Mouse (Mus musculus): ENCODE results near the gene Ankfn1.

The Ankfn1 gene

DNA sequence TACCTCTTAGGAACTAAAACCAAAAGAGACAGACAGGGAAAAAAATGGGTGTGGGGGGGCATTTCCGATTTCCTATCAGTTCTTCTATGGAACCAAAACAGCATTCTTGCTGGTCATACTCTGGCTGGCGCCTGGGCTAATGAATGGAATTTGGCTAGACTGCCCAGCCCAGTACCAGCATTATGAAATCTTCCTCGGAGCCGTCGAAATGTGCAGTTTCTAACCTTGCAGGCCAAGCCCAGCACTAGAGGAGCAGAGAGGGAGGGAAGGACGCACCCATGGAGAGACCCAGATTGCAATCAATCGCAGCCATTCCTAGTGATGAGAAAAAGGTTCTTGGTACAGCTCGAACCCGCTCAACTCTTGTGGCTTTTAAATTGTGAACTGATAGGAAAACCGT, 315.2 kb downstream of the Ankfn1 start:
- no peak for DNase-seq (ENCODE audit: low spot score)

DNA sequence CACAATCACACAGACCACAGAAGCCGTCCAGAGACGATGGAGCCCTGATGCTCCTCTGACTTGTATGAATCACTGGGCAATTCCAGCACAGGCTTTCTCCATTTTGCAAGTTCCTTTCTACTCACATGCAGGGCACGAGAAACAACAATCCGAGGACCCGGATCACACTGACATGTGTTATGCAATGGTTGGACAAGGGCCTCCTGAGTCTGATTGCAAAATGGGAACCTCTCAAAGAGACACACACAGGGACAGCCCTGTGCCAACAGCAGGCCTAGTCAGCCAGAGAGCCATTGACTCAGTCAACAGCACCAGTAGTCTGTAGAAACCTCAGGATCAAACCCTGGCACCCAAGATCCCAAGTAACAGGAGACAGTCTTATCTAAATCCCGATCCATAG, 318.0 kb downstream of the Ankfn1 start:
- no peak for DNase-seq (ENCODE audit: low spot score)

DNA sequence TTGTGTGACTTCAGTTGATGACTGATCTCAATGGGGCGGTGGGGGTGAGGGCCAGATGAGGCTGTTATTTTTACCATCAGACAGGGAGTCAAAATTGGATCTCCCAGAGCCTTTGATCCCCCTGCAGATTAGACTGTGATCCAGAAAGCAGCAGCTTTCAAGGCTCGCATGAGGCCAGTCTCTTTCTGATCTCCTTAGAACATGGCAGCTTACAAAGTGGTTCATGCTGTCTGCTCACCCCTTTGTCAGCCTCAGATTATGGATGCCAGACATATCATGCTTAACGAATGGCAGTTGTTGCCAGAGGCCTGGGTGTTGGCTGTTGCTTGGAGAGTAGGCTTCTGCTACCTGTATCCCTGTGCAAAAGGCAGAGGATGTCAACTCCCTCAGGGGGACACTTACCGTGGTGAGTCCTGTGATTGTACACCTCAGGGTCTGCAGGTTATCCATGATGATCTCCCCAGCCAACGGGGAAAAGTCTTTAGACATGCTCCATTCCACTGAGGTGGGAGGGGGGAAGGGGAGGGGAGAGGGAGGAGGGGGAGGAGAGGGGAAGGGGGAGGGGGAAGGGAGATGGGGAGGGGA, 321.7 kb downstream of the Ankfn1 start:
- no peak for DNase-seq (ENCODE audit: low spot score)

DNA sequence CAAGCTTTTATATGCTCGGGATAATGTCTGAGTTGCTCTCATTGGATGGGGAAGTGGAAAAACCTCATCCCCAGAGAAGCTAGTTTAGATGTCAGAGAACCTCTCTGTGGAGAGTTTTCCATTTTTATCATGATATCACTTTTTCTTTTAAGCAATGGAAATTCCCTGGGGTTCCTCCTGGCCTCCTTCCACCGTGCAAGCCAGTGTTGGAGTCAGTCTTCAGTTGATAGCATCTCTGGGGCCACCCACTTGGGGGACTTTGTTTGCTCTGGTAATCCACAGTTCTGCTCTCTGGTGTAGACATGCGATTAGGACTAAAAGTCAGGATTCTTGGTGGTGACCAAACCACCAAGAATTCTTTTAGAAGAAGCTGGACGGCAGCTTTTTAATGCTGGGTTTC, 322.8 kb downstream of the Ankfn1 start:
- DNase-seq (ENCODE audit: low spot score), result no peak

DNA sequence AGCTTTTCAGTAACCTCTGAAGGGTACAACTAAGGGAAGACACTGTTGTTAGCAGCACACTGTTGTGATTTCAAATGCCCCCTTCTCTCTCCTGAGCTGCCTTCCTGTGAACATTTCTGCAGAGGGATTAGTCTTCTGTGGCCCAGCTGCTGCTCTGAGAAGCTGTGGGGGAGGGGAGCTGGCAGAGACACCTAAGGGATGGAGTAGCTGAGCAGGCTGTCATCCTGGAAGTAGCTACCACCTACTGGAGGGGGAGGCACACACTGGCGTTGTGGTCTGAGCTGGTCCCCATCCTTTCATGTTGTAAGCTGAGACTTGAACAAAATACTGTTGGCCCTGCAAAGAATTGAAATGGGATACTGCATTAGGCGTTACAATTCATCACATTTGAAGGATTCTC, 324.6 kb downstream of the Ankfn1 start:
- no peak for DNase-seq (ENCODE audit: low spot score)

DNA sequence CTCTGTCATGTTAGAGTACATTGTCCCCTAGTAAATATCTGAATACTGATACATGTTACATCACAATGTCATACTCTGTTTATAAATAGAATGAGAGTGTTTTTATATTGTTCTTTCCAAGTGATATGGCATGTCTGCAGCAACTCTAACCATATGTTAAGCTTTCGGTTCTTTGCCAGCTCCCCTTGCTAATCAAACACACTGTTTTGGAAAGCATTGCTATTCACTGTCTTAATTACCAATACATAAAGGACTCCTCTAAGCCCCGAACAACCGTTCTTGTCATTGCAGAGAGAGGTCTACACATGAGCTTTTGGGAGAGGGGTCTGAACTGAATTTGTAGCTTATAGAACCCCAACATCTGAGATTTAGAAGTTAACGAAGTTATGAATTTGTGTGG, 327.0 kb downstream of the Ankfn1 start:
- DNase-seq (ENCODE audit: low spot score), result no peak

DNA sequence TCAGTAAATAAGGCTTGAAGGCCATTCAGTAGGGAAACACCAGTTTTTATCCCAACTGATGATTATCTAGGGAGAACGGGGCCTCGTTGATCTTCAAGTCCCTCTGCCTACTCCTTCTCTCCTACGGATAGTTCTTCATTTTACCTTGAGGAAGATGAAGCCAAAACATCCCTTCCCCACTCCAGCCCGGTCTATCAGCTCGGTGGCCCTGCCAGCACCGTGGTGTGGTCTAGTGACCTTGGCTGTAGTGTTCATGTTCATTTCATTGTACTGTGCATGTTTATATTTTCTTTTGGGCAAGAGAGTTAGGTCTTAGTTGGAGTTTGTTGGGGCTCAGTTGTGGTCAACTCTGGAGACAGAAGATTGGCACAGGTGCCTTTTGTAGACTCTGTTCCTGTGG, 328.5 kb downstream of the Ankfn1 start:
- no peak for DNase-seq (ENCODE audit: low spot score)

DNA sequence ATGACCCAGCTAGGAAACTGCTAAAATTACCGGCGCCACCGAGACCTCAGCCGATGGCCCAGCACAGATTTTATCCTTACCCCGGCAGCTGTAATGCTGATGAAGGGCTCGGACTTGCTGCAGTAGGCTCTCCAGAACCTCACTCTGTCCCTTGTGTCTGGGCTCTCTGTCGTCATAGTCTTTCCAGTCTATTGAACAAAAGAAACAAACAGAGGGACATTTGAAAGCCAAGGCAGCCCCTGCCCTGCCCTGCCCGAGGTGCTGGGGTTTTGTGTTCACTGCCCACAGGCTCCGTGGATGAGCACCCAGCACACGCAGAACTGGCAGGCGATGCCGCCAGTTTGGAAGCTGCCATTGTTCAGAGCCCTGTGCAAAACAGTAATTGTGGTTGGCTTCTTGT, 330.0 kb downstream of the Ankfn1 start:
- DNase-seq (ENCODE audit: low spot score), result no peak

DNA sequence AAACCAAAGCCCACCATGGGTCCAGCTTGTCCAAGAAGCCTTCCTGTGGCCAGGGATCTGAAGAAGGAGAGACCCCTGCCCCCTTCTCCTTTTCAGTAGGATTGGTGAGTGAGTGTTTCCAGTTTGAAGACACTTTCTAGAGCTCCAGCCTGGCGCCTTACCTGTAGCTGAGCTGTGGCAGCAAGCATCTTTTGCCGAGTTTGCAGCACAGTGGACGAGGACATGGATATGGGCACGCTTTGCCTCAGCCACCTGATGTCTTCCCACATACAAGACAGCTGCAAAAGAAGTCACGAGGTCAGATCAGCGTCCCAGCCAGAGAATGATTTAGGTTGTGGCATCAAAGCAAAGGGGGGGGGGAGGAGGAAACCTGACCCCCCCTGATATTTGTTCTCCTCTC, 336.9 kb downstream of the Ankfn1 start:
- no peak for DNase-seq (ENCODE audit: low spot score)

DNA sequence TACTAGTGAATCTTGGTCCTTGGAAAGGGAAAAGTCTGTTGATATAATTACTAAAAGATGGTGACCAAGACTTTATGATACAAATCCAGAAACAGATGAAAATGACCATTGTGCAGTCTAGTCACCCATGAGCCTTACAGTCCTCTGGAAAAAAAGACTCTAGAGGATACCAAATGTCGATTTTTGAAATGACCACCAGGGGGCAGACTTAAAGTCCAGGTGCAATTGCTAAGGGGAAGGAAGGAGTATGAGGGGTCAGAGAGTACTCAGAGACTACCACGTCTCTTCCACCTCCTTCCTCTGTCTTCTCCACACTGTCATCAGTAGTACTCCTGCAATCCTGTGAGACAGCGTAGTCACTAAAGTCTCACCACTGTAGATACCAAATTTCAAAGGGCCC, 353.1 kb downstream of the Ankfn1 start:
- DNase-seq (ENCODE audit: low spot score), result peak; percentile 12

DNA sequence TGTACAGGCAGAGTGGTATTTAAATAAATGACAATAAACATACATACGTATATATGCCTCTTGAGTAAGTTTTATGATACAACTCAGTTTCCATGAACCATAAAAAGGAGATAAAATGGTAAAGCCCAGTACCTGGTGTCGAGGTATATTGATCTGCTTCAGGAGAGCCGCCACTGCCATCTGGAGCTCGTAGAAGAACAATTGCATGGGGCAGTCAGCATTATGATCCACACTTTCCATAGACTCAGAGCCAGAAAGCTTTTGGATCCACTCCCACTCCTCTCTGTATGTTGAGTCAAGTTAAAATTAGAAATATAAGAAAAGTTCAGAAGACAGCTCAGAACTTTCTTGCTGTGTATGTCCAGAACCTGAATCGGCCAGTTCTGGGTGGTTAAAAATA, 354.8 kb downstream of the Ankfn1 start:
- no peak for DNase-seq (ENCODE audit: low spot score)

DNA sequence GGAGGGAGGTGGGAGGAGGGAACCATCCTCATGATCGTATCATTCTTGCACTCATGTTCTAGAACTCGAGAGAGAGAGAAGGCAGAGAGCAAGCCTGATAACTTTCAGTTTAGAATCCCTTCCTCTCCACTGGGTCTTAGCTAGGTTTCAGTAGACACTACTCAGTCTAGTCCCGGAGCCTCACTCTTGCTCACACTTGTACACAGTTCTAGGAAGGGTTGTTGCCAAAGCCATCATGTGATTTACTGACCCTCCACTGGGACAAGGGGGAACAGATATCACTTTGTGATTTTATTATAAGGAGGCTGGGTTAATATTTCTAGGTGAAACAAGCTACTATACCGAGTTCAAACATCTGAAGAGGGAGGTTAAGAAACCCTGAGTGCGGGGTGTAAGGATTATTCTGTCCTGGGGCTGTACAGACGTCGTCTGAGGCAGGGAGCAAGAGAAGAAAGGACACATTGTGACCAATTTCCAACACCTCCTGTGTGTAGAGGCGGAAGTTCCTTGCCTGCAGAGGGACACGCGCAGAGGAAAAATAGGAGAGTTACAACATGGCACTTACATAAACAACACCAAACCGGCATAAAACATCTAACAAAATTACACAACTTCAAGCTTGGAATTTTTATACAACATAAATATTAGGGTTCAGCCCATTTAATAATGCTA, 356.6 kb downstream of the Ankfn1 start:
- DNase-seq (ENCODE audit: low spot score), result no peak

DNA sequence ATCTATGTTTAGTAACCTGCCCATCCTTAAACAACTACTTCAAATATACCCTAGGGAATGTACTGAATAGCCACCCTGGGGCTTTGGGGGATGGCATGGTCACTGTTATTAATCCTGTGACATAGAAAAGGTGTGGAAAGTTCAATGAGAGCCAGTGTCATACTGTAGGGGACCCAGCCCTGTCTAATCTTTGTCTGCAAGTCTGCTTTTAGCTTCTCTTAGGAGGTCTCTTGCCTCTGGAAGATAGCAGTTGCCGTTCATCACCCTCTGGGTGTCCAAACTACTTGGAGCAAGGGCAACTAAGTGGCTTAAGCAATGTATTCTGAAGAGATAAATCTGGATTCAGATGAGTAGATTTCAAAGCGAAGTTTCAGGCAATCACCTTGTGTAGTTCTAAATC, 357.6 kb downstream of the Ankfn1 start:
- no peak for DNase-seq (ENCODE audit: low spot score)

DNA sequence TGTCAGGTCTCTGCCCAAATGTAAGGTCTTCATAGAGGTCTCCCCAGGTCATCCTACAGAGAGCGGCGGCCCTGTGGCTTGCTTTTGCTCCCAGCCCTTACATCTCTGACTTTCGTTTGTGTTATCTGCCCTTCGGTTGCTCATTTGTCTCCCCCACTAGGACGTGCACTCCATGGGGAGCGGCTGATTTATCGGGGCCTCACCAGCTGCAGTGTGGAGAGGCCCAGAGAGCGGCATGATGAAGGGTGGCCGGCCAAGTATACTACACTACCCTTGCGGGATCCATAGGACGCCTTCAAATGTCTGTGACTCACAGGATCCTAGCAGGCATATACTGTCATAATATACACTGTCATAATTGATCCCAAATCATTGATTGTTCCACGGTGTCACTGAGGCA, 358.8 kb downstream of the Ankfn1 start:
- no peak for DNase-seq (ENCODE audit: low spot score)

DNA sequence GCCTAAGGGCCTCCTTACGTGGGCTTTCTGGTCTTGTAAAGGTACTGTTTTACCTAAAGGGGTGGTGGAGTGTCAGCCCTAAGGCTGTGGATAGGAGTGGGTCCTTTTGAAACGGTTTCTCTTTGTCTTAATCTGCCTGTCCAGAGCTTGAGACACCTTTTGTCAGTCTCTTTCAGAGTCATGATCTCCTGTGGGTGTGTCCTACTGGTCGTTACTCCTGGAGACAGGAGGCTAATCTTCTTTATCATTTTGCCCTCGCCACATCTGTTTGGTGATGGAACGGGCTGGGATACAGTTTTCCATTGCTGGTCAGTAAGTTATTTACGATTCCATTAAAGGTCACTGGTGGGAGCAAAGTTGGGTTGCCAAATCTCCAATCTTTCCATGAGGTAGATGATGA, 360.7 kb downstream of the Ankfn1 start:
- DNase-seq (ENCODE audit: low spot score), result no peak

DNA sequence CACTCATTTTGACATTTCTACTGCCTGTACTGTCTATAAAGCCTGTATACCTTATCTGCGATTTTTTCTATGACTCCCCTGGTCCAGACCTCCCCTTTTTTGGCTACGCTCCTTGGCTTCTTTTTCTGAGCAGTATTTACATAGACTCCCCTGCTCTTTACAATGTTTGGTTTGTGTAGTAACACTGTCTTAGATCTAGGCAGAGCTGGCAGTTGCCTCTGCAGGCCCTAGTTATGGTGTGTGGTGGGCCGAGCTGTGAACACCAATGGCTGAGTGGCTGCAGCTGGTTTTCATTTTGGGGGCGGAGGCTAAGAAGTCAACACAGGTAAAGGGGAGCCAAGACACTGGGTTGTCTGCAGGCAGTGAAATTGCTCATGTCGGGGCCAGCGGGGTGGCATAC, 368.7 kb downstream of the Ankfn1 start:
- no peak for DNase-seq (ENCODE audit: low spot score)

DNA sequence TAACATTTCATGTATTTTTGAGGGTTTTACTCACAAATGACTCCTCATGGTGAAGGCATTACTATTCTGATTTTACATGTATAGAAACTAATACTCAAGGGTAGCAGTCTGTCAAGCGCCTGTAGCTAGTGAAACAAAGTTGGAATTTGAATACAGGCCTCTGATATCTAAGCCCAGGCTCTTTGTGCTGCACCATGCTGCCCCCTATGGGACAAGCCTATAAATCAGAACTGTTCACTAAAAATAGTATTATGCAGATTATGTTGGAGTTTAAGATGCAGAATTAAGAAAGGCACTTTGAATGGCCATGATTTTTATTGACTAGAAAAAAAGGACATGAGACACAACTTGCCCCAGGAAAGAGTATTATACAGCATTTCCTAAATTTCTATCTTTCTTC, 373.0 kb downstream of the Ankfn1 start:
- DNase-seq (ENCODE audit: low spot score), result no peak

DNA sequence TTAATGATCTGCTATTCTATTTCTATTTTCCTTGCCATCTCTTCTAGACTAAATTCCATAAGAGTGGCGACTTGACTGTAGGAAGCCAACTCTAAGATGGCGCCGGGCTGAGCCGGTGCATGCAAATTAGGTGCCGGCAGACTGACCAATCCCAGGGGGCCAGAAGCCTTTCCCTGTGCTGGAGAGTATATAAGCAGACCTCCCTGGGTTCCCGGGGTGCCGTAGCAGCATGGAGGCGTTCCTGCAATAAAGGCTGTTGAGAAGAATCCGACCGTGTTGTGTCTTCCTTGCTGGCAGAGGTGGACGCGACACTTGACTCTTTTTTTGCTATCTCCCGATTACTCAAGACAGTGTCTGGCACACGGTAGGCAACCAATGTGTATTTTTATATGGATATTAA, 374.0 kb downstream of the Ankfn1 start:
- DNase-seq (ENCODE audit: low spot score), result no peak

DNA sequence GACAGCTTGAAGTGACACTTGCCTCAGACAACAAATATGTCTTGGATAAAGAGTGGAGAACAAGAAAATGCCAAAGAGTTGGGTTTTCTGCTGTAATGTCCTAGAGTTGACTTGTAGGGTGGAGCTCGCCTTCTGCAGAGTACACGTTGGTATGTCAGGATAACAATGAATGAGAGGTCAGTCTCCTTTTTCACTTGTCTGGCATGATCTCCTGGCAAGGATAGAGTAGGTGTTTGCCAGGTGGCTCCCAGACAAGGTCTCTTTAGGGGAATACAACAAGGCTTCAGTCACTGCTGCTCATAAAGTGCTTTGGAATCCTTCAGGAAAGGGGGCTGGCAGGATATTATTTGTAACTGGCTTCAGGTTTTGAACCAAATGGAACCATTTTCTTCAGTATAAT, 388.6 kb downstream of the Ankfn1 start:
- DNase-seq (ENCODE audit: low spot score), result no peak

DNA sequence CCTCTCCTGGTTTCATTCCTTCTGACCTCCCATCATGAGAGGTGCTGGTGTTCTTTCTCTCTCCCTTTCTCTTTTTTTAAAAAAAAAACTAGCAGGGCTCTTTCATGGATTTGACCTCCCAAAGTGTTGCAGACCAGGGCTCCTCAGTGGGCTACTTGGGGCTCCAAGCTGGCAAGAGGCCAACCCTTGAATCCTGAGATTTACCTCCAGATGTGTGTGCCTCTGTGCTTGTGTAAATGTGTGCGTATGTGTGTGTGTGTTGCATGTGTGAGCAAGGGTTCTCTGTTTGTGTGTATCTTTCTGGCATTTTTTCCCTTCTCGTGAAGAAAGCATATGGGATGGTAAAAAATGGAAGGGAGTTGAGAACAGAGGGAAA, 394.8 kb downstream of the Ankfn1 start:
- DNase-seq (ENCODE audit: low spot score), result no peak

DNA sequence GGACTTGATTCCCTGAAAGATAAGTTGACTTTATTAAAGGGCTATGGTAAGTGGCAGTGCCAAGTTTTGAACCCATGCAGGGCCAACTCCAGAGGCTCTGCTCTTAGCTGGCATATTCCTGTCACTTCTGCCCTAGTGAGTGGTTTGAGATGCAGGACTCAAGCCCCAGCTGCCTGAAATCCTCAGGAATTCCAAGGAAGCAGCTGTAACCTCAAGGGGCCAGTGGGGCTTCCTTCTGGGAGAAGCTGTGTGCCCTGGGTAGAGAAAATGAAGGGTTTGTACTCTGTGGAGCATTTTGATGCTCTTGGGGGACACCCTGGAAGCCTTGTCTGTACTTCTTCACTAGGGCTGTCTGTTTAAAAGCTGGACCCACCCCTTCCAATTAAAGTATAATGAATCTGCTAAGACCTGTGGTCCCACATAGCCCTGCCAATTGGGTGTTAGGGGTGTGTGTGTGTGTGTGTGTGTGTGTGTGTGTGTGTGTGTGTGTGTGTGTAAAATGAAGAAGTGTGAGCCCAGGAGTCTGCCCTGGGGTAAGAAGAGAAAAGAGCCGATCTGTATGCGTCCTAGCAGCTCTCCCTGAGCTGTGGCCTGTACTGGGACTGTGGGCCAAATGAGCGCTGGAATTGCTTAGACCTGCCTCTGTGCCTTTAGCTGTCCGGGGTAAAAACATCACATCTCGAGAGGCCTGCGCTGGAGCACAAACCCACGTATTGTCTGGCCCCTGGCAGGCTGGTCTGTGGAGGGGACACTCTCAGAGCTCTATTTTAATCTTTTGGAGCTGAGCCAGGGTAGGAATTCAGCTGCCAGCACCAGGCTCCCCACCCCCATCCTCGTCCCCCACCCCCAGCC, 395.4 kb downstream of the Ankfn1 start:
- DNase-seq (ENCODE audit: low spot score), result no peak

DNA sequence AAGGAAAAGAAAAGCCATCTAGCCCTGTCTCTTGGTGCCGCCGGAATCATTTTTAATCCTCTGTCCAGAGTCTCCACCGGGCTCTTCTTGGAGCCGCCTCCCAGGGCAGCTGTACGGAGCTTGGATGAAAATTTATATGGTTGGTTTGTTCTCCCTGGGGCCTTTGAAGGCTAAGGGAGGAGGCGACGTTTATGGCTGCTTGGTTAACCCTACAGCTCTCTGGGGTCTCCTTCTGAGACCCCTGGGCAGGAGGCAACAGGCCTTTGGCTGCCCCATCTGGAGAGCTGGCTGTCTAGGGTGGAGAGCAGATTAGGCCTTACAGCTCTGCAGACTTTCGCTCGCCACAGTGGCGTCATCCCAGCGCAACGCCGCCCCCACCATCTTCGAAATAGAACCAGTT, 406.5 kb downstream of the Ankfn1 start:
- DNase-seq (ENCODE audit: low spot score), result no peak

DNA sequence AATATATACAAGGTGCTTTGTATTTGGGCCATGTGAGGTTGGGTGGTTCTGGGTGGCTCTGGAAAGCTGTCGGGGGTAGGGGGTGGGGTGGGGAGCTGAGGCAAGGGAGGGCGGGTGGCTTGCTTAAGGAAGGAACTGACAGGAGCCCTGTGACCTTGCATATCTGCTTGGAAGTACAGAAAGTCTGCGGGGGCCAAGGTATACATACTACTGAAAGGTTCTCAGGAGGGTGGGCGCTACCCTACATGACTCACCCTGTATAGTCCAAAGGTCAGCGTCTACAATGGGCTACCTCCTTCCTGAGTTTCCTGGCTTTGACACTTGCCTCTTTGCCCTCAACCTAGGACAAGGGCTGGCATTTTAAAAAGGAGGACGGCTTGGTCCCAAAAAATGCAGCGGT, 407.1 kb downstream of the Ankfn1 start:
- DNase-seq (ENCODE audit: low spot score), result no peak

DNA sequence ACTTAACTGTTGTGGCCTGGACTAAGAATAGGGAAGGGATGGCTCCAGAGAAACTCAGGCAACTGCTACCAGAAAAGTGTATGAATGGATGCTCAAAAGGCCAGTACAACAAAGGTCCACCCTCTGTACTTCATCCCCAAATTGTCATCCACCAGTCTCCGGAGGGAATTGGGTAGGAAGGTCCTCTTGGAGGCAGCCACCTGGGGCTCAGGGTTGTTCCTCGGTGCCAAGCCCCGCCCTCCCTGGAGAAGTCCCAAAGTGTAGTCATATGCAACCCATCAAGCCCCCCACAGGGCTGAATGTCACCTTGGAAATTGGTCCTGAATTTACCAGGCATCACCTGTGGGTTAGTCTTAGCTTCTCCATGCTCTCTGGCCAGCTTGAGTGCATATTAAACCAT, 413.5 kb downstream of the Ankfn1 start:
- no peak for DNase-seq (ENCODE audit: low spot score)
